Mouse (Mus musculus): ENCODE data around the gene Flrt2.

DNA sequence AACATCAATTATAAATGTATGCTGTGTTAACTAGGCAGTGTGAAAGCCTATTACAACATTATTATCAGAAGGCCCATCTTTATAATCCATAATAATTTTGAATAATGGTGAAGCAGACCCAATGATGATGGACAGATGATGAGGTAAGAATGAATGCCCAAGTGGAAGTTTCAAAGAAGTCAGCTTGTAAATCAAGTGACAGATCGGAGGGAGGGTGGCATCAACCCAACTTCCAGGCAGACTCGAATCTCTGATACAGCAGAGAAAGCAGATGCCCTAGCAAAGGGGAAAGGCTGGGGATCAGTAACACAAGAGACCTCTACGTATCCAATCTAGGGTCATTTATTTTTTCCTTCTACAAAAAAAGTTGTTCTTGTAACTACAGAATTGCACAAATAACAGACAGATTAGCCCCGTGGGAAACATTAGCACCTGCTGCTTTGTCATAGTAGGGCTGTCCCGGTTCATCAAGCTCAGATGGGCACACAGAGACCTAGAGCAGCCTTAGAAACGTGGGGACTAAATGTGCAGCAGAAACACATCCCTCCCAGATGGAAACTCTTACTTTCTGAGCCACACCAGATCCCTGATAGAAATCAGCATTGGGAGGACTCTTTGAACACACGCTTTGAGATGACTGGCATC lies 46.6 kb downstream of the Flrt2 start:
- TF ChIP-seq CTCF (IDR thresholded peaks at IDR 0.05; ENCODE audit: low read depth, low read length) (no peak), POLR2A (IDR thresholded peaks at IDR 0.05; ENCODE audit: borderline replicate concordance, low read depth, low read length) (no peak)
